Mouse (Mus musculus) B cell, adult 67 days (primary cell): ENCODE results near the gene Gm34653. TPM values are rescaled to one million over a fixed set of nuclear protein-coding genes. Genes with fewer than 3 reads are reported as not detected.

Source experiments
- total RNA-seq, 2 experiments: library from RNA; stranded (reverse); gene quantifications; 4 replicates each; pipeline ENCODE4 v1.2.4; 2023

The Gm34653 gene
- total RNA-seq = not detected

DNA sequence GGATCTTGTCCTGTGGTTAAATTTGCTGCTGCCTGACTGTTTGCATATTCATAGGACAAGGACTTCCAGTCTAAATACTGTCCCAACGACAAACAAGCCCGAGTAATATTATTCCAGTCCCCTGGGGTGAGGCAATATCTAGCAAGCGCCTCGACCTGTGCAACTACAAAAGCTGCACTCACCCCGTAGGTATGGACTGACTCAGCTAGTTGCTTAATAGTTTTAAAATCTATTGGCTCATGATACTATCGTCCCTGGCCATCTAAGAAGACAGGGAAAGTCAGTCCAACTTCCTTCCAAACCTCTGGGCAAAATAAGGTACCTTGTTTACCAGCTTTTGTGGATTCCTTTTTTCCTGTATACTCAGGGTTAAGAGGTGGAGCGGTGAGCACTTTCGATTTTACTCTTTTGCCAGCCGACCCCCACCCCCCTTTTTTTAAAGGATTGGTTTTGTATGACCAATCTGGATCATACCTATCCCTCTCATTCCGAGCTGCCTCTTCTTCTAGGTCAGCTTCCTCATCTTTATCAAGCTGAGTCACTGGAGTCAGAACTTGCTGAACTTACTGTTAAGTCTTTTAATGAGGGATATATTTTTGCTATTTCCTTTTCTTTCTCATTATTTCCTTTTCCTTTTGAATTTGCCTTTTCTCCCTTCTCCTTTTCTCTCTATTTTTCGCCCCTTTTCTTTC, at the start of gene Gm34653:
Gene Gm34653, plus strand, starts transcription at position 242 of the 692 bp plus-strand sequence.

DNA sequence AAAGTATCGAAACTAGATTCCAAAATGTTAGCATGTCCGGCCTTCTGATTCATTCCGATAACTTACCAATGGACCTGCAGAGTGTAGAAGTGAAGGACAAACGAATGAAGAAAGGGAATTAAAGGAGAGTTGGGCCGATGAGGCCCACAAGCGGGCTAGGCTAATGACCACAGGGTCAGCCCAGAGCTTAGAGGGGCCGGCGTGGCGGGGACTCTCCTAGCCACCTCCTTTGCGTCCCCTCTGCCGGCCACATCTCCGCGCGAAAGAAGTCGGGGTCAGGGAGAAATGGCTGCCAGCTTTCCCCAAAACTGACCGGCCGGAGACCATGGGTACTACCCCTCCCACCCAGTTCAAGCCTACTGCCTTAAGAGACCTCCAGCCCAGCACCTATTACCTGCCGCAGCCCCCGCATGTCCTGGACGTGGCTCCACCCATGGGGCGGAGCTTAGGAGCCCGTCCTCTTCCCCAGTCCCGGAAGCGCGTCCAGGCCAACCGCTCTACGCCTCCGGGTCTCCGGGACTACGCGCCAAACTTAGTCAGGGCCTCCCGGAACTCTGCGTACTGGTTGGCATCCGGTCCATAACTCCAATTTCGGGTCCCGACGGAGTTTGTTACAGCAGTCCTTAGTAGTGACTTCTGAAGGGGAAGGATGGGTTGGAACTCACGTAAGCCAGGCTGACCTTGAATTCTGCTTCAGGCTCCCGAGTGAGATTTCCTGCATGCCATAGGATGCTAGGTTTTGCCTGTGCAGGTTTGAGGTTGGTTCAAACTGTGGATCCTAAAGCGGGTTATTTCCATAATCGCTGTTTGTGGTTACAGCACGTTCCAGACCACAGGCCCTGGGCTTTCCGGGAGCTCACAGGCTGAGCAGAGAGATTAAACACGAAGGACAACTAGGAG, 33.2 kb upstream of the Gm34653 start, which contains the start of gene Rabepk:
Gene Rabepk, minus strand, starts transcription at position 556 of the 900 bp plus-strand sequence.

GRCm38 (mm10) chr2:34825827-34826459, 6.9 kb upstream of the Gm34653 start, which contains the start of gene Fbxw2:
Gene Fbxw2, minus strand, starts transcription at chr2:34826311.

GRCm38 (mm10) chr2:34874271-34874670, 41.5 kb downstream of the Gm34653 start, which contains the start of gene Cutal:
Gene Cutal, plus strand, starts transcription at chr2:34874396.

GRCm38 (mm10) chr2:34874816-34875345, 42.1 kb downstream of the Gm34653 start, which contains the start of gene Psmd5:
Gene Psmd5, minus strand, starts transcription at chr2:34874968.

Other genes with a start within 250 kb of the Gm34653 start
- 100 to 1,000 TPM; 113 to 131 TPM for gene Gapvd1, start 77.8 kb upstream of the Gm34653 start, total RNA-seq
- 100 to 1,000 TPM; 705 to 795 TPM for gene Hspa5, start 61.0 kb upstream of the Gm34653 start, total RNA-seq
- 10 to 100 TPM; 18.1 to 24.1 TPM for gene Rabepk, start 33.1 kb upstream of the Gm34653 start, total RNA-seq
- 100 to 1,000 TPM; 101 to 107 TPM for gene Fbxw2, start 6.7 kb upstream of the Gm34653 start, total RNA-seq
- gene Cutal, start 41.4 kb downstream of the Gm34653 start, total RNA-seq = not detected
- 10 to 100 TPM; 28.1 to 36.0 TPM for gene Psmd5, start 42.0 kb downstream of the Gm34653 start, total RNA-seq
- gene Phf19, start 81.0 kb downstream of the Gm34653 start, total RNA-seq = 10 to 100 TPM; 12.0 to 15.2 TPM
- 10 to 100 TPM; 53.2 to 69.2 TPM for gene Traf1, start 128.8 kb downstream of the Gm34653 start, total RNA-seq
- gene Hc, start 228.4 kb downstream of the Gm34653 start, total RNA-seq = not detected